Mouse (Mus musculus) small intestine, adult 2 months (tissue): Measurements from ENCODE around the gene H2-D1.

Source experiments
- CTCF ChIP-seq: fragments of 200-500 bp; IDR thresholded peaks from 2 replicates; pipeline ENCODE4 v1.5.1; 2012; ENCODE audit warnings: low read depth, mild to moderate bottlenecking, control low read depth, inconsistent platforms, low read length, moderate library complexity, mixed read lengths; ENCODE audit not compliant: insufficient replicate concordance, insufficient read length; ENCODE audit errors: extremely low read depth
- POLR2A ChIP-seq: fragments of 200-500 bp; IDR thresholded peaks from 2 replicates; pipeline ENCODE4 v1.6.1; 2012; ENCODE audit warnings: low read depth, mild to moderate bottlenecking, control low read depth, inconsistent platforms, low read length, moderate library complexity

DNA sequence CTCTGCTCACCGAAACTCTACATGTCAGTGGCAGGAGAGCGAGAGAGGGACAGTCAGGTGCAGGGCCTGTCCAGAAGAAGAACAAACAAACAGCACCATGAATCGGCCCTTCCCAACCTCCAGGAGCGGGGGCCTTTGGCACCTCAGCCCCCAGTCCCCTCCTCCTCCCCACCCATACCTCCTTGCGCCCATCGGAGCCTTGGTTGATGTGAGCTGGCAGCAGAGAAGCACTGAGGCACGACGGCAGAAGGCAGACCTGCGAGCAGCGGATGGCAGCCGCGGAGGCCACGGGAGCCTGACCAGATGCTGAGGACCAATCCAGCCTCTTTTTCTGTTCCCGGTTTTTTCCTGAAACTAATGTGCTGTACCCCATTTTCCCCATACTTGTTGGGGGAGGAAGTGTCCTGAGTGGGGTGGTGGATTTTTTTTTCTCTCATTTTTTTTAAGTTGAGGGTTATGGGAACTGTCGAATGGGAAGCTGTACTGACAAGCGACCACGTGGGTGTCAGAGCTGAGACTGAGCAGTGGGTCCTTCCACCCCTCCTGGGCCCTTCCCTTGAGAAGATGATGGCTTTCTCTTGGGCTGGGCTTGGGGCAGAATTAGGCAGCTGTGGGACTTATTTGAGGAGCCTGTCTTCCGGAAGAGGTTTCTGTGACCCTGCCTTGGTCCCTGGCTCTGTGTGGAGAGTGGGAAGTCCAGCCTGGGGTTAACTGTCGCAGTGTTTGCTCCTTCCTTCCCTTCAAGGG is 12.9 kb upstream of the H2-D1 start:
- no peak for TF ChIP-seq CTCF
- no peak for TF ChIP-seq POLR2A
